Mouse (Mus musculus): Measurements from ENCODE around the gene Skor1.

The Skor1 gene

DNA sequence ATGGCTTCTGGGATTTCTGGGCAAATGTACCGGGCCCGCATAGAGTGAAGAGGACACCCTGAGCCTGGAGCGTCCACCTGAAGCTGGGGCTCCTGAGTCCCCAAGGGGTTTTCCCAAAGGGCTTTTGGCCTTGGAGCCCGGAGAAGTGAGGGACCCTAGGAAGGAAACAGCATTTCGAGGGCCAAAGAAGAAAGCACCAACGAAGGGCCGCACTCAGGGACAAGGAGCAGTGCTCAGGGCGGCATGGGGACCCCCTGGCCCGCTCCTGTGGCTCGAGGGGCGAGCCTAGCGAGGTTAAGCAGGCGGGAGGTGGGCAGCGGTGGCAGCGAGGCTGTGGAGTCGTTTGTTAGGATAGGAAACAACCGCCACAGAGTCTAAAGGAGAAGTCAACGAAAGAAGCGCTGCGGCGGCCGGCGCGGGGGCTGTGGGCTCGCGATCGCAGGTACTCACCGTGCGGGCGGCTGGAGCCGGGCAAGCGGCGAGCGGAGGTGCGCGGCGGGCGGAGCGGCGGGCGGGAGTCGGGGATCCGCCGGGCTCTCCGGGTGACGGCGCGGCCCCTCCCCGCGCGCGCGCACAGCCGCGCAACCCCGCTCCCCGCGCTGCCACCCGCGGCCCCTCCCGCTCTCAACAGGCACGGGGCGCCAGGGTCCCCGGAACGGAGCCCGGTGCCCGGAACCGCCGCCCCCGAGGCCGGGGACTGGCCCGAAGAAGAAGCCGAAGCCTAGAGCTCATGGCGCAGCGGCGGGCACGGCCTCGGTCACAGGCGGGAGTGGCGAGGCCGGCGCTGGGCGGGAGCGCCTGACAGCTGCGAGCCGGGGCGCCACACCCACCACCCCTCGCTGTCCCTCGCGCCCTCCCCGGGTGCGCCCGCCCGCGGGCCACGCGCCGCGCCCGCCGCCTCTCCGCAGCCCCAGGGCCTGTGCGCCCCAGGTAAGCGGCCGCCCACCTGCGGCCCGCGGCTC lies at the start of gene Skor1:
Gene Skor1 (minus strand): TSS at position 552 of the 962 bp plus-strand sequence.
- no peak for DNase-seq (ENCODE audit: low read depth, low spot score)

DNA sequence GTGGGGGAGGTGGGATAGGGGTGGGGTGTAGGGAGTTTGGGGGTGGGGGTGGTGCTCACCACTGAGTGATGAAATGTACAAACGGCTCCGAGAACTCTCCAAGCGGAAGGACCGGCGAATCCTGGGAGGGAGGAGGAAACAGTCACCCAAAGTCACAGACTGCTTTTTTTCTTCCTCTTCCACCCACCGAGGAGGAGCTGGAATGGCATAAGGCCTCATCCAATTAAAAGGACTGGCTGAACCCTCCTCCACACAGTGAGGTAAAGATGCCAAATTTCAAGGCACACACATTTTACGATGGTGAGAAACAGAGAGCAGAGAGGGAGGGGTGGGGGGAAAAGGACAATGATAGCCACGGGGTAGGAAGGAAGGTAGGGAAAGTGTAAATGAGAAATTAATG lies 48.5 kb upstream of the Skor1 start:
- DNase-seq (ENCODE audit: low read depth, low spot score) = peak; percentile 33

DNA sequence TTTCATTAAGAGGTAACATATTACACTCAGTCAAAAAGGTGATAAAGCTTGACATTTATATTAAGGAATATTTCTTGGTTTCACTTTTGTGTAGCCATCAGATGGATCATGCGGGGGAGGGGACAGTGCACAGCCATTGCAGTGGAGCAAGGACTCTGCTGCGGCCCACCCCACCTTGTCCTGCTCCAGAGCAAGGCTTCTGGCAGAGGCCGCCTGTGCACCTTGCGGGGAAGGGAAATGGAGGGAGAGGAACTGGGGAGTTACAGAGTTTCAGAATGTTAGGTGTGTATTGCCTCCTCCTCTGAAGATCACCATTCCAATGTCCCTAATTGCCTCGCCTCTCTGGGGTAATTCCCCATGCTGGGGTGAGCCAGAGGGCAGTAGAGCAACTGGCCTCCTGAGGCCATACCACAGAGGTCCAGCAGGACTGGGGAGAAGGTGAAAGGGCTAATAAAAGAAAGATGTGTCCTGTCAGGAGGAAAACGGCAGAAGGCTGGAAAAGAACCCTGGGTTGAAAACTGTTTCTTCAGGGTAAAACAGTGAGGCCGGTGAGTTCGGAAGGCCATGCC lies 47.4 kb upstream of the Skor1 start:
- no peak for DNase-seq (ENCODE audit: low read depth, low spot score)

DNA sequence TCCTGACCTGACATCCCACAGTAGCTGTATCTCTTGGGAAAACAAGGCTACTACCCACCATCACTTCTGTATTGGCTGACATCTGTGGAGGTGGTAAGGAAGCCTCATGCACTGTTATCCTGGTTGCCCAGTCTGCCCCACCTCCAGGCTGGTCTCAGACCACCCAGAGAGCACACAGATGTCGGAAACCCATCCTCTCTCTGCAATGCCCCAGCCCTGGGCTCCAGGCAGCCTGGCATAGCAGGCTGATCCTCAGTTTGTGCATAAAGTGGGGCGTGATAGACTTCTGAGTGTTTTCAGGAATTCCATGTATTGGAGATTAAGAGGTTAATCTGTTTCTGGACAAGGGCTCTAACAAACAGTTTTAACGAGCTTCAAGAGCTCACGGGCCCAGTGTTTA lies 46.8 kb upstream of the Skor1 start:
- no peak for DNase-seq (ENCODE audit: low read depth, low spot score)

DNA sequence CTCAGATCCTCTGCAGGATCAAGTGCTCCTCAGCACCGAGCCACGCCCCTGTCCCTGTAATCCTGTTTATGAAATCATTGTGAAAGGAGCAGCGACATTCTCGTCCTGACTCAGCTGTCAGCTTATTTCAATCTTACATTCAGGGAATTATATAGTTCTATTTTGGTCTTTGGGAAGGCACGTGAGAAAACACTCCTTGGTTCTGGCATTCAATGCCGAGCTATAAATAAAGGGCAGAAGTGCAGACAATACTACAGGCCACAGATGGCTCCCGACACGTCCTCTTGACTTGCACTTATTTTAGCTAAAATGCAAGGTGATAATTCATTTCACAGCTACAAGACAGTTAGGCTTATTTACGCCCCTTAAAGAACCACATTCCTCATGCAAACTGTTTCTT lies 46.0 kb upstream of the Skor1 start:
- DNase-seq (ENCODE audit: low read depth, low spot score) = peak; percentile 0

DNA sequence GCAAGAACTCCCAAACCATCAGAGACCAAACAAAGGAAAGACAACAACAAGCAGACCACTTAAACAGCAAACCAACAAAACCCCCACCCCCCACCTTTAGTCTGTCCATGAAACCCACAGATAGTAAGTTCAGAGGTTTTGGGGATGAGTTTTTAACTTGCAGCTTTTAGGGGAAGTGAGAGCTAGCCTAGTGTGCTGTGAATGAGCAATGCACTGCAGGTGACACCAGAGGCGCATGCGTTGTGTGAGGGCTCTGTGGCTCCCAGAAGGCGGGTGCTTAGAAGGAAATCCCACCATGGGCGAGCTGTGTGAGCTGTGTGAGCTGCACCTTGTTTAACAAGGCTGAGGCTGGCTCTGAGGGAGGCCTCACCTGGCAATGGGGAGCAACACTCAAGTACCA lies 44.0 kb upstream of the Skor1 start:
- DNase-seq (ENCODE audit: low read depth, low spot score) = no peak

DNA sequence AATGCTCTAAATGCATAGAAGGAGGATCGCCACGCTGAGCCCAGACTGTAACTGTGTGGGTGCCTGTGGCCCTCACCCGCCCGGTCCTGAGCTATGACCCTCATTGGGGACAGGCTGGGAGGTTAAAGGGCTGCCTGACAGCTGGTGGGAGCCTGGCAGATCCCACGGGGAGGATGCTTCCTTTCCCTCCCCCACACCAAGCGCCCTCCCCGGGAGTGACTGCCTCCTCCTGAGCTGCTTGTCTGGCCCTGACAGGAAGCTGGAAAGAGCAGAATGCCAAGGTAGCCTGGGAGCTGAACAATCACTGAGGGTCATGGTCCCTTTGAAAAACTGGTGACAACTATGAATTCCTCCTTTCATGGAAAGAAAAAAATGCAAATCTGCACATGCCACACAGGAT lies 38.5 kb upstream of the Skor1 start:
- no peak for DNase-seq (ENCODE audit: low read depth, low spot score)

DNA sequence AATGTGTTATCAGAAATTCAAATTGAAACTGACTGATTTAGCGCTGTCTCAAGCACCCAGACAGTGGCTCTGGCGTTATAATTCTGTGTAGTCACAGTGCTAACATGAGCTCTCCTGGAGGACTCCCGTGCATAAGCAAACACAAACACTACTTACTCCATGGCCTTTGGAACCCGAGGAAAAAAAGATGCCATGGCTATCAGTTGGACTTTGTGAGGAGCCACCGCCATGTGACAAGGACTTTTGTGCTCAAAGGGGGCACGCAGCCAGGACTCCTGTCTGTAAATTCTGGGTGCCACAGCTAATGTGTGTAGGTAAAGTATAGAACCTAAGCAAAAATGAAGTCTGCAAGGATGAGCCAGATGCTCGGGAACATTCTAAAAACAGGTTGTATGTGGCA lies 36.5 kb upstream of the Skor1 start:
- no peak for DNase-seq (ENCODE audit: low read depth, low spot score)

DNA sequence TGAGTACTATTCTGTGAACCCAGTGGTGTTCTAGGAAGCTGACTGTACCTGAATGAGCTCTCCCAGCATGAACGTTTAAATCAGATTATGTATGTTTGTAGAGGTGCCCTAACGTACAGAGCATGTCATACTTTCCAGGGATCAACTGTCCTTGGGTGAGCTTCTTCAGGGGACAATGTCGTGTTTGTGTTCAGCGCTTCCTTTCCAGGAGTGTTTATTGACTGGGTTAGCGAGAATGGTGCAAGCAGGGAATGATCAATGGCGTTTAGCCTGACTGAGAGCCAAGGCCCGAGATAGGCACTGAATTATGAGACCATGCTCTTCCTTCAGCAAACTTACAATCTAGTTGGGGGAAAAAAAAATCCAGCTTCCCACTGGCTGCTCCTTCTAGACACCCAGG lies 35.1 kb upstream of the Skor1 start:
- no peak for DNase-seq (ENCODE audit: low read depth, low spot score)

DNA sequence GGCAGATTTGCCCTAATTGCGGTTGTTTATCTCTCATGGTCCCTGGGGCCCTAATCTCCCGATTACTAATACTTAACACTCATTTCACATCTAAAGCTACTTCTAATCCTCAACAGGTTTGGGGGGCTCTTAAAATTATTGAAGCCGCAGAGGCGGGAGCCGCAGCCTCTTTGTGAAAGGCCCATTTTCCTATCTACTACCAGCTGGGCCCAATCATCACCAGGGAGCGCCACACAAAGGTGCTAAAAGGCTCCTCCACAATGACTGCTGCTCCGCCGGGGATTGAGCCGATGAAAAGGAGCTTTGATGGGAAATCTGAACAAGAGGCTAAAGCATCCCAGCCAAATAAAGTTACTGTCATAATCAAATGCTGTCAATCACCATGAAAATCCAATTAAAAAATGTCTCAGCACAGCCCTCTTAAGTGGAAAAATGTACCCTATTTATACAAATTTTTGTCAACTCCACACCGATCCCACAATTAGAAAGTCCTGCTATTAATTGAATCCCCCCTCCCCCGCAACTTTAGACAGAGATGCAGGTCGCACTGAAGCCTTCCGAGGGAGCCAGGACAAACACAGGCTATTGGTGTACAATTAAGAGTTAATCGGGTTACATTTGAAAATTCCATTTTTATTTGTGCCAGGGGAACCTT lies 33.7 kb upstream of the Skor1 start:
- DNase-seq (ENCODE audit: low read depth, low spot score) = no peak

DNA sequence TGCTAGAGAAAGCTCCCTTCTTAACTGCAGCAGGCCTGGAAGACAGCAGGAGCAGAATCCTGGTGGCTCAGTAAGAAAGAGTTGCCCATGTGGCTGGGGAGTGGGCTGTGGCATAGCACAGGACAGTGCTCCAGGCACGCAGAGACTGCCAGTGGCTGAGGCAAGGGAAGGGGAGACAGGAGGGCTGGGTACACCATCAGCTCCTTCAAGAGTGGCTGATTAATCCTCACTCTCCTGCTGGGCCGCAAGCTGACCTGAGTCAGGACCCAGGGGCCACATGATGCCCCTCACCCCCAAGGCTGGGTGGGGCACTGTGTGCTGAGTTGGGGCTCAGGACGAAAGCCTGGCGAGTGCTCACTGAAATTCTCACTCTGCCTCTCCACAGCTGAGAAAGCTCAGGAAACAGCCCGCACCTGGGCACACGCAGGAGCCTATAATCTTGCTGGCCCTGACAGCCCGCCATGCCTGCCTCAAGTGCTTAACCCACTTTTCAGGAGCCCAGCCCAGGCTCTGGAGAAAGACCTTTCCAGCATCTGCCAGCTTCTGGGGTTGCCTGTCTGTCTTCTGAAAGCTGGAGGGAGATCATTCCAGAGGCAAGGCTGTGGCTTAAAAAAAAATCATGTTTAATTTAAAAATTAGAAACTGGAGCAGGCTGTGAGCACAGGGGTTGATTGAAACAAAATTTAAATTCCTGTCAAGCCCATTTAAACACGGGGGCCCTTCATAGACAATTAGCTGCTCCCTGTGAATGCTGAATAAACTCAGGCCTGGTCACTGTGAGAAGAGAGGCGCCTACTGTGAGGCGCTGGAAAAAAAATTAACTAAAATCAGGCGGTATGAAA lies 32.8 kb upstream of the Skor1 start:
- DNase-seq (ENCODE audit: low read depth, low spot score) = no peak

DNA sequence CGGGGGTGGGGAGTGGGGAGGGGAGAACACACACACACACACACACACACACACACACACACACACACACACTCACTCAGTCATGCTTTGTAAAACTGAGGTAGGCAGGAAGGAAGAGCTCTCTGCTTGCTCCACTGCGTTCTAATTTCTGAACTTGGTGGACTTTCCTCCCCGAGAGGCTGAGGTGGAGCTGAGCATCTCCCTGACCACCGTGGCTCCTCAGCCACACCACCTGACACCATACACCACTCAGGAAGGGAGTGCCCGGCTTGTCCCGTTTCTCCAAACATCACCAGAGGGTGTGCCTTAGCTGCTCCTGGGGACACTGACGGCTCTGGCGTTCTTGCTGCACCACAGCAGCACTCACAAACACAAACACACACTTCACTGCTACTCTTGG lies 29.5 kb upstream of the Skor1 start:
- DNase-seq (ENCODE audit: low read depth, low spot score) = no peak

DNA sequence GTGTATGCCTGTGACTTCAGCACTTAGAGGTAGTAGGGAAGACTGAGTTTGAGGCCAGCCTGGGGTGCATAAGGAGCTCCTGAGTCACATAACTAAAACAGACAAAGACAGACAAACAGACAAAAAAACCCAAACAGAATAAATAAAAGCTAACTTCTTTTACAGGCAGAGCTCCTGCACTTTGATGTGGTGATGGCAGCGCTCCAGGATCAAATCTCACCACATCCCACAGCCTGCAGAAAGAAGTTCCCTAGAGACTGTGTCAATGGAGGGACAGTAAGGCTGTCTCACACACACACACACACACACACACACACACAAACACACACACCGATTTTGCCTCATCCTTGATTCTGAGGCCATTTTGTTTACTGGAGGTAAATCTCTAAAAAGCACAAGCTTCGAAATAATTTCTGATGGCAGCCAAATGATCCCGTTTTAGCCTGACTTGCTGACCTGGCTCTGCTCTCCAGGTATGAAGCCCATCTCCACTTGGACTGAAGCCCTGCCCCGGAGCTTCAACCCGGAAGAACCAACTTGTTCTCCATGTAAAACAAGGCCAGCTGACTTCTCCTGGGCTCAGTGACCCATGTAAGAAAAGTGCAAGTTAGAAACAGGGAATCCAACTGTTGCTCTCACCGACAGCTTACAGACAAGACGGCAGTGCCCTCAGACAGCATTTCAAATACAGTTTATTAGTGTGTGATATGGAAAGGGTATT lies 25.4 kb upstream of the Skor1 start:
- no peak for DNase-seq (ENCODE audit: low read depth, low spot score)

DNA sequence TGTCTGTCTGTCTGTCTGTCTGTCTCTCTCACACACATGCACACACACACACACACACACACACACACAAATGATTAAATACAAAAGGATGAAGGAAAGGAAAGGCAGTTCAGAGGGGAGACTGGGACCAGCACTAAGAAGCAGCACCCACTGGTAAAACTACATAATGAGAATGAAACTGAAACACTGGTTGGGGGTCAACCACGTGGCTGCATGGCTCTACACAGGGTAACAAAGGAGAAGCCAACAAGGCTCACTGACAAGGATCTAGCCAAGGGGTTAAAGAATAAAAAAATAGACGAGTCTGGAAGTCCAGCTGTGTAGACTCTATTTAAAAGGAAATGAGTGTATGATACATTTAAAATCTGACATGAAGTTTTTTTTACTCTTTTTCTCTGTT lies 23.2 kb upstream of the Skor1 start:
- no peak for DNase-seq (ENCODE audit: low read depth, low spot score)

DNA sequence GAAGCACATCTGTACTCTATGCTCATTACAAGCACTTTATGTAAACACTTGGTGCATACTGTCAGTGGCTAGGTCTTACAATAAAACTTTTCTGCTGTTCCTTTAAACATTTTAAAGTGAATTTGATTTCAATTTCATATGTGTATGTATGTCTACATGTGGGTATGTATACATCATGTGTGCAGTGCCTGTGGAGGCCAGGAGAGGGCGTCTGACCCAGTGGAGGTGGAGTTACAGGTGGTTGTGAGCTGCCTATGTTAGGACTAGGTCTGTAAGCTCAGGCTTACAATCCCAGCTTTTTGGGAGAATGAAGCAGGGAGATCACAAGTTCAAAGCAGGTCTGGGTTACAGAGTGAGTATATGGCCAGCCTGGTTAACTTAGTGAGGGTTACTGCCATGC lies 20.4 kb upstream of the Skor1 start:
- no peak for DNase-seq (ENCODE audit: low read depth, low spot score)

DNA sequence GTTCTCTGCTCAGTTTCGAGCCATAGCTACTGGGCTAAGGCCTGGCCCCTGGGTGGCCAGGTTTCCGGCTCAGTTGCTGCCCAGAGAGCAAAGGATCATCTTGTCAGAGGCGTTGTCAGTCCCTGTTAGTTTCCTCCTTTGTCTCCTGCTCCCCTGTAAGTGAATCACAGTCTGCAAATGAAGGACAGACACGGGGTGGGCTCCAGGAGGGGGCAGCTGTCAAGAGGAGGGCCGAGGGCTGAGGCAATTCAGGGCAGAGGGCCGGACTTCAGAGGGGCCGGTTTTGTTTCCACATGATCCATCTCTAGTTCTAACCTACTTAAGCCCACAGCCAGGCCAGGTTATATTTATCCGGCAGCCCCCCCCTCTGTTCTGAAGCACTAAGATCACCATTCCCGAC lies 16.3 kb upstream of the Skor1 start:
- DNase-seq (ENCODE audit: low read depth, low spot score) = no peak

DNA sequence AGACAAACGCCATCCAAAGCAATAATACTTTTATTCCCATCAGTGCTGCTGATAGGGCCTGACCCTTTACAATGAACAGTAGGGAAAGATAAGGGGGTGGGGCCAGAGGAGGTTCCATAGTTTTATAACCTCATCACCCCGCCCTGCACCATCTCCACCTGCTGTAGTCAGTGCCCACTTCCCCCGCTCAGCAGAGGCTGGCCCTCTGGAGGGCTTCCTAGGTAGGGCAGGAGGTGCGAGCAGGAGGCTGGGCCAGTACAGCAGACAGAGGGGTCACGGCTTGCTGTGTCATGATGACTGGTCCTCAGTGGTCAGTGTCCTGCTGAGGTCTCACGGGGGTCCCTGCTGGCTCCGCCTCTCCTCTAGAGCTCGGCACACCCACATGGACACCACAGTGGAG lies 15.0 kb upstream of the Skor1 start:
- DNase-seq (ENCODE audit: low read depth, low spot score) = no peak

DNA sequence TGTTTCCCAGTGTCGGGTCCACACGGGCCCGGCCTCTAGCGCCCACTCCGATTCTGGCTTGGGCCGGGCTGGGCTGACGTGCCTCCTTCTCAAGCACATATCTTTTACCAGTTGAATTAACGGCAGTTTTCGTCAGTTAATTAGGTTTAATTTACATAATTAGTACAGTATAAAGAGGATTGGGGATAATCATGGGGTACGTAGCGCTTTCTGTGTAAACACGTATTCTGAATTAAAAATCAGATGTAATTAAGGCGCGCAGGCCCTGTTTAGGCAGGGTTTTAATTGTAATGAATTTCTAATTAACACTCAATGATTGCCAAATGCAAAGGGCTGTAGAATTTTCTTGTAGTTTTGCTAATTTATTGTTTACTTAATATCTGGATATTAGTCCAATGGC lies 3.2 kb upstream of the Skor1 start:
- DNase-seq (ENCODE audit: low read depth, low spot score) = no peak

DNA sequence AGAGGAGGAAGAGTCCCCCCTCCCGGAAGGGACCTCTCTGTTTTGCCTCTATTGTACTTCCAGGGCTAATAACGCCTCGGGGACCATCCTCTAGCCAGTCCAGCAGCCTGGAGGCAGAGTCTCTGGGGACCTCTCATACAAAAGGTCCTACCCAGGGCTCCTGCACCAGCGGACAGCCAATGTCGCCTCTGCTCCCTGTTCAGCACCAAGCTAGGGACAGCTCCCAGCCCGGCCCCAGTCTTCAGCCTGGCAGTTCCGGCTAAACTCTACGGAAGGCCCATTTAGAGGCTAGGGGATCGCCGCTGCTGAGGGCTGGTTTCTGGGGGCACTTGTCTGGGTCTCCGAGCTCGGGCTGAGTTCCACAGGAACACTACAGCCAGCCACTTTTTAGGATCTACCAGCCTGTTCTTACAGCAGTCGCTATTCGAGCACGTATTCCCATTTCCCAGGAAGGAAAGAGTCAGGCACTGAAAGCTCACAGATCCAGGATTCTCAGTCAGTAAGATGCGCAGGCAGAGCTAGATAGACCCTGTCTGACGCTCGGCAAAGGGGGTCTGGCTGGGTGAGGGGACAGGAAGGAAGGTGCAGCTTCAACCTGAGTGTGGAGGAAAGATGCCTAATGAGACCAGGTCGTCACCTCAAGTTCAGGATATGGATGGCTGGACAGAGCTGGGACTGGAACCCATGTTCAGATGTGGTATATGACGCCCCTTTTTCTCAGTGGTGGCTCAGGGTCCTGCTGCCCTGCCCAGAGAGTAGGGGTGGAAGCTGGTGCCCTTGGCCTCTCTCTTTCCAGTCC lies 2.5 kb upstream of the Skor1 start:
- no peak for DNase-seq (ENCODE audit: low read depth, low spot score)

DNA sequence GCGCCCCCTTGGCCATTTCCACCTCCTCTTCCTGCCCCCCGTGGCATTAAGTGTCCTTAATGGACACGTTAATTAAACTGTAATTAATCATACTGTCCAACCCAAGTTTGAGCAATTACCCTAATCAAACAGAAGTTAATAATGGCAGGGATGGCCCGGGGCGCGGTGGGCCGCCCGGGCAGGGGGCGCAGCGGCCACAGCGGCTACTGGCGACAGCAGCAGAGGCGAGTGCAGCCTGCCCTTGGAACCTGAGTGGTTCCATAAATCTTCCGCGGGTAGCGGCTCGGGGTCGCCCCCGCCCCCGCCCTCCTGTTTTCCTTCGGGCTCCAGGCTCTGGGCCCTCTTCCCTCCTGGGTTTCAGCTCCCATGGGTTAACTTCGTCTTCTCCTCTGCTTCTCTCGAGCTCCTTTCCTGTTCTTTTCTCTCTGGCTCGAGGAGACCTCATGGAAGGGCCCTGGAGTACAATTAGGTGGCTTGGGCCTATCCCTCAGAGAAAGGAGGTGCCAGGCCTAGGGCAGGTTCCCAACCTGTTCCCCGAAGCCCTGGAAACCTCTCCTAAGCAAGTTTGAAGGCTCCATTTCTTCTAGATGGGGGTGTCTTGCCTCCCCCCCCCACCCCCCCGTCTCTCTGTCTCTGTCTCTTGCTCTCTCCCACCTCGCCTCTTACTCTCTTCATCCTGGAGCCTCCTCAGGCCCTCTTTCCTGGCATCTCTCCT lies 1.5 kb upstream of the Skor1 start:
- no peak for DNase-seq (ENCODE audit: low read depth, low spot score)

All from telencephalon, adult 2 months (tissue).